Mouse (Mus musculus) lung, adult 10 weeks (tissue): ENCODE data around the gene Cd3d. TPM values are rescaled to one million over a fixed set of nuclear protein-coding genes. Genes with fewer than 3 reads are reported as not detected.

ENCODE experiments used
- polyA plus RNA-seq: library from polyadenylated mRNA; stranded (reverse); fragments of 350-450 nt; fragmentation: Illumina TruSeq; extraction: RNeasy Lipid Tissue Mini Kit (QIAGEN cat#74804); gene quantifications from one replicate; pipeline ENCODE4 v1.2.3, GENCODE M21; 2014; ENCODE audit warnings: low read depth, low replicate concordance; ENCODE audit not compliant: insufficient read depth

Gene Cd3d
- polyA plus RNA-seq: 12.3 TPM

GRCm38 (mm10) chr9:44981676-44982075, at the start of gene Cd3d:
Gene Cd3d, plus strand, starts transcription at chr9:44981786.

GRCm38 (mm10) chr9:44965126-44965832, 16.3 kb upstream of the Cd3d start, which contains the start of gene Ube4a:
Gene Ube4a, minus strand, starts transcription at chr9:44965600.

GRCm38 (mm10) chr9:44980242-44980641, 1.3 kb upstream of the Cd3d start, which contains the start of gene Cd3g:
Gene Cd3g, minus strand, starts transcription at chr9:44980431.

GRCm38 (mm10) chr9:45009180-45010078, 27.8 kb downstream of the Cd3d start, which contains the start of gene Cd3e:
Gene Cd3e, minus strand, starts transcription at chr9:45009627.

Other genes with a start within 250 kb of the Cd3d start
- 23.8 TPM for gene Phldb1, start 246.6 kb upstream of the Cd3d start, polyA plus RNA-seq
- 47.9 TPM for gene Arcn1, start 213.9 kb upstream of the Cd3d start, polyA plus RNA-seq
- gene Ift46, start 213.9 kb upstream of the Cd3d start, polyA plus RNA-seq: 39.4 TPM
- 1.5 TPM for gene Tmem25, start 182.5 kb upstream of the Cd3d start, polyA plus RNA-seq
- gene Ttc36, start 178.7 kb upstream of the Cd3d start, polyA plus RNA-seq: 17.0 TPM
- 3.3 TPM for gene Kmt2a, start 100.5 kb upstream of the Cd3d start, polyA plus RNA-seq
- gene Atp5l, start 61.0 kb upstream of the Cd3d start, polyA plus RNA-seq: 733 TPM
- 10.6 TPM for gene Ube4a, start 16.2 kb upstream of the Cd3d start, polyA plus RNA-seq
- gene Cd3g, start 1.4 kb upstream of the Cd3d start, polyA plus RNA-seq: 14.7 TPM
- gene Cd3e, start 27.8 kb downstream of the Cd3d start, polyA plus RNA-seq: 5.1 TPM
- gene Mpzl2, start 58.0 kb downstream of the Cd3d start, polyA plus RNA-seq: 1.9 TPM
- 2.6 TPM for gene Mpzl3, start 73.4 kb downstream of the Cd3d start, polyA plus RNA-seq
- 4.2 TPM for gene Jaml, start 97.4 kb downstream of the Cd3d start, polyA plus RNA-seq
- 0.14 TPM for gene Scn2b, start 136.0 kb downstream of the Cd3d start, polyA plus RNA-seq
- 0.30 TPM for gene Scn4b, start 156.6 kb downstream of the Cd3d start, polyA plus RNA-seq
- not detected for gene BC049352, start 200.2 kb downstream of the Cd3d start, polyA plus RNA-seq
- 16.3 TPM for gene Tmprss4, start 222.3 kb downstream of the Cd3d start, polyA plus RNA-seq